Mouse (Mus musculus) liver, adult 2 months (tissue): ENCODE results near the gene Nppc.

Source experiments
- CTCF ChIP-seq: fragments of 200-500 bp; IDR thresholded peaks from 2 replicates; pipeline ENCODE4 v1.5.1; 2011; ENCODE audit warnings: low read depth, low read length, control low read depth
- POLR2A ChIP-seq: fragments of 200-500 bp; IDR thresholded peaks from 2 replicates; pipeline ENCODE4 v1.6.1; 2011; ENCODE audit warnings: low read length, control low read depth; ENCODE audit not compliant: insufficient read depth; ENCODE audit errors: extremely low read depth

GRCm38 (mm10) chr1:86633840-86634750 is 36.3 kb downstream of the Nppc start:
- no peak for TF ChIP-seq POLR2A
- no peak for TF ChIP-seq CTCF
